In genomic region chr8:9365381-9365780, GRCm38 (mm10) we compare ENCODE assay signal across 22 mouse cellular contexts.
DNase-seq lines count a peak whose midpoint lies in the region; ATAC-seq and TF ChIP-seq lines count a peak whose summit lies in the region.
"Had no signal": no experiment of that assay in that cellular context is flagged by ENCODE, and none has a peak within 500 bp of the region (broad histone marks: within the 10 kb centered on the region; RNA-seq: fewer than 3 reads in every experiment).

No protein-coding gene starts in this region.

- ATAC-seq in lung, embryonic 14.5 days (ENCODE audit: insufficient read depth): no peak
- ATAC-seq: activated CD4-positive, CD25-positive, alpha-beta regulatory T cell, adult 4 months; CD4-positive, CD25-positive, alpha-beta regulatory T cell, adult 4 months; forebrain, embryonic 16.5 days; Patski had no signal

- DNase-seq in adrenal gland, adult 2 months: peak; percentile 2
- no peak for DNase-seq in adrenal gland, postnatal 25 days
- peak; percentile 24 for DNase-seq in heart, postnatal 4 days
- DNase-seq in heart, adult 2 months: no peak
- peak; percentile 60 for DNase-seq in lung, embryonic 14.5 days
- no peak for DNase-seq in lung, postnatal 25 days (ENCODE audit: low spot score)
- peak; percentile 57 for DNase-seq in testis, postnatal 10 days (ENCODE audit: low spot score)
- DNase-seq in testis, postnatal 14 days (ENCODE audit: low spot score): no peak
- DNase-seq: B cell, adult 2 months; cerebellum, adult 11 months; cerebellum, adult 8-10 months; embryo, embryonic 11 days; gastrocnemius, postnatal 10 days had no signal

- H3K79me2 ChIP-seq in heart, adult 2 months (replicated peaks; ENCODE audit: control insufficient read depth, insufficient read depth, low read length): no peaks in the 10 kb centered on the region

- no peak for TF ChIP-seq CTCF in heart, adult 2 months (IDR thresholded peaks at IDR 0.05)
- no peak for TF ChIP-seq CTCF in lung, embryonic 14.5 days (IDR thresholded peaks at IDR 0.05; ENCODE audit: low read depth)

- no peaks in the 10 kb centered on the region for H3K27me3 ChIP-seq in heart, adult 2 months (ENCODE audit: control insufficient read depth, insufficient read depth, low read length)
- no peaks in the 10 kb centered on the region for H3K27me3 ChIP-seq in lung, embryonic 14.5 days (ENCODE audit: insufficient read depth, low read length)
- H3K27me3 ChIP-seq: embryonic facial prominence, embryonic 12.5 days; forebrain, embryonic 12.5 days; heart, embryonic 12.5 days; hindbrain, embryonic 15.5 days had no signal

- H3K9ac ChIP-seq in heart, adult 2 months (ENCODE audit: low read depth, low read length): no peak overlapping the region
- no peak overlapping the region for H3K9ac ChIP-seq in lung, embryonic 14.5 days
- H3K9ac ChIP-seq: embryonic facial prominence, embryonic 12.5 days; forebrain, embryonic 12.5 days; heart, embryonic 12.5 days; hindbrain, embryonic 15.5 days had no signal

- no peak for TF ChIP-seq EP300 in heart, adult 2 months (IDR thresholded peaks at IDR 0.05; ENCODE audit: insufficient read depth, low read depth, low read length)

- no peak for TF ChIP-seq POLR2A in heart, adult 2 months (IDR thresholded peaks at IDR 0.05; ENCODE audit: insufficient read depth, low read depth, low read length)

- intact Hi-C loops in heart, adult 2 months (cut with DNase I): no loop called here

- no peak overlapping the region for H3K4me2 ChIP-seq in lung, embryonic 14.5 days
- H3K4me2 ChIP-seq: embryonic facial prominence, embryonic 12.5 days; forebrain, embryonic 12.5 days; heart, embryonic 12.5 days; hindbrain, embryonic 15.5 days had no signal

- H3K4me1 ChIP-seq in heart, adult 2 months (ENCODE audit: control insufficient read depth, insufficient read depth, low read length): no peaks in the 10 kb centered on the region
- no peaks in the 10 kb centered on the region for H3K4me1 ChIP-seq in lung, embryonic 14.5 days (ENCODE audit: insufficient read depth)
- H3K4me1 ChIP-seq: embryonic facial prominence, embryonic 12.5 days; heart, embryonic 12.5 days had no signal

- no peak overlapping the region for H3K27ac ChIP-seq in heart, adult 2 months
- H3K27ac ChIP-seq in lung, embryonic 14.5 days (ENCODE audit: low read depth): no peak overlapping the region
- H3K27ac ChIP-seq: embryonic facial prominence, embryonic 12.5 days; forebrain, embryonic 12.5 days; hindbrain, embryonic 15.5 days had no signal

- no peaks in the 10 kb centered on the region for H3K9me3 ChIP-seq in lung, embryonic 14.5 days (ENCODE audit: low read depth, low read length)
- H3K9me3 ChIP-seq: embryonic facial prominence, embryonic 12.5 days; forebrain, embryonic 12.5 days; G1E; heart, embryonic 12.5 days; hindbrain, embryonic 15.5 days had no signal

- no peak overlapping the region for H3K4me3 ChIP-seq in heart, adult 2 months
- no peak overlapping the region for H3K4me3 ChIP-seq in lung, embryonic 14.5 days (ENCODE audit: low read depth, low read length)
- H3K4me3 ChIP-seq: embryonic facial prominence, embryonic 12.5 days; forebrain, embryonic 12.5 days; heart, embryonic 12.5 days; hindbrain, embryonic 15.5 days had no signal

- 76% methylated on average over 1 of the region's 1 CpGs for WGBS in heart, adult 2 months
- 29% methylated on average over 1 of the region's 1 CpGs for WGBS in lung, embryonic 14.5 days

- H3K36me3 ChIP-seq in heart, adult 2 months (ENCODE audit: control insufficient read depth, insufficient read depth, low read length): no peaks in the 10 kb centered on the region
- H3K36me3 ChIP-seq in lung, embryonic 14.5 days (ENCODE audit: insufficient read depth): no peaks in the 10 kb centered on the region
- H3K36me3 ChIP-seq: embryonic facial prominence, embryonic 12.5 days; forebrain, embryonic 12.5 days; G1E; heart, embryonic 12.5 days; hindbrain, embryonic 15.5 days had no signal

Comparison
In these comparisons a context has a peak if more than half of its experiments do, and no peak if none do; other contexts are left out.
1. DNase-seq: peak in adrenal gland, adult 2 months (single experiment), heart, postnatal 4 days (single experiment), lung, embryonic 14.5 days (single experiment) and testis, postnatal 10 days (single experiment); none in adrenal gland, postnatal 25 days (single experiment), heart, adult 2 months (0 of 2), lung, postnatal 25 days (single experiment) and testis, postnatal 14 days (single experiment).